Comparison of ENCODE assay signal across 8 mouse cellular contexts in the genomic region with DNA sequence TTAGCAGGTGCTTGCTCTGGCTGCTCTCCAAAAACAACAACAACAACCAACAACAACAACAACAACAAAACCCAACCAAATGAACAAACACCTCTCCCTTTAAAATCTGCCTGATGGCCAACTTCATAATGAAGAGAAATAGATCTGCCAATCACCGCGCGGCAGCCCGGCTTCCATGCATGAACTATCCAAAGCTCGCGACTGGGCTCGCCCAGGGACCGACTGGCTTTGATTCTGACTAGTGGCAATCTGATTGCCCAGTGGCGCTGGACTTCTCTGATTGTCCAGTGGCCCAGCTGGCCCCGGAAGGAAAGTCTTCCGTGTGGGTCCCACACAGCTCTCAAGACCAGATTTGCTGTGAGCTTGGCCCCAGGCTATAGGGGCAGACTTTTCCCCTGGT. TPM values are rescaled to one million over a fixed set of nuclear protein-coding genes. Genes with fewer than 3 reads are reported as not detected.
DNase-seq lines count a peak whose midpoint lies in the region; ATAC-seq and TF ChIP-seq lines count a peak whose summit lies in the region.

No protein-coding gene starts in this region.

- 1% methylated on average over 11 of the region's 11 CpGs for WGBS in spleen, adult 2 months
- WGBS in embryonic facial prominence, embryonic 15.5 days, result 2% methylated on average over 11 of the region's 11 CpGs
- 2% methylated on average over 11 of the region's 11 CpGs for WGBS in hindbrain, embryonic 11.5 days
- WGBS in limb, embryonic 14.5 days, result under 1% methylated on average over 11 of the region's 11 CpGs
- under 1% methylated on average over 11 of the region's 11 CpGs for WGBS in midbrain, embryonic 15.5 days

- no peak for ATAC-seq in embryonic facial prominence, embryonic 15.5 days (ENCODE audit: insufficient number of reproducible peaks, low FRiP score, low TSS enrichment, low read depth)
- ATAC-seq in hindbrain, embryonic 11.5 days (ENCODE audit: low FRiP score), result peak; percentile 63; the same call in 1 of the 2 replicates
- no peak for ATAC-seq in limb, embryonic 14.5 days (ENCODE audit: low FRiP score, low read depth)
- peak; percentile 46; the same call in 1 of the 2 replicates for ATAC-seq in midbrain, embryonic 15.5 days (replicated peaks)

- peaks cover 29% of the 10 kb centered on the region for H3K36me3 ChIP-seq in spleen, adult 2 months (ENCODE audit: control insufficient read depth, insufficient read depth, low read length)
- H3K36me3 ChIP-seq in embryonic facial prominence, embryonic 15.5 days, result no peaks in the 10 kb centered on the region
- H3K36me3 ChIP-seq in hindbrain, embryonic 11.5 days (ENCODE audit: control insufficient read depth, insufficient read depth, low read length), result no peaks in the 10 kb centered on the region
- no peaks in the 10 kb centered on the region for H3K36me3 ChIP-seq in limb, embryonic 14.5 days (ENCODE audit: control insufficient read depth, insufficient read depth, low read length)
- H3K36me3 ChIP-seq in midbrain, embryonic 15.5 days (replicated peaks), result no peaks in the 10 kb centered on the region

- no peaks in the 10 kb centered on the region for H3K9me3 ChIP-seq in embryonic facial prominence, embryonic 15.5 days (replicated peaks)
- no peaks in the 10 kb centered on the region for H3K9me3 ChIP-seq in hindbrain, embryonic 11.5 days (ENCODE audit: control insufficient read depth, low read length)
- H3K9me3 ChIP-seq in limb, embryonic 14.5 days (ENCODE audit: control insufficient read depth, low read length), result no peaks in the 10 kb centered on the region
- no peaks in the 10 kb centered on the region for H3K9me3 ChIP-seq in midbrain, embryonic 15.5 days

- no peaks in the 10 kb centered on the region for H3K27me3 ChIP-seq in spleen, adult 2 months (ENCODE audit: control insufficient read depth, insufficient read depth, low read length)
- peaks cover 60% of the 10 kb centered on the region for H3K27me3 ChIP-seq in embryonic facial prominence, embryonic 15.5 days
- H3K27me3 ChIP-seq in hindbrain, embryonic 11.5 days (ENCODE audit: control insufficient read depth, insufficient read depth, low read length), result peaks cover 22% of the 10 kb centered on the region
- peaks cover 35% of the 10 kb centered on the region for H3K27me3 ChIP-seq in limb, embryonic 14.5 days (ENCODE audit: control insufficient read depth, insufficient read depth, low read length)
- H3K27me3 ChIP-seq in midbrain, embryonic 15.5 days (replicated peaks), result peaks cover 44% of the 10 kb centered on the region

- no peak for TF ChIP-seq CTCF in spleen, adult 2 months (IDR thresholded peaks at IDR 0.05; ENCODE audit: extremely low read depth, insufficient read depth, insufficient read length, insufficient replicate concordance)

- no peak for DNase-seq in spleen, adult 2 months (ENCODE audit: low read depth in 1 of 2, low spot score in 2 of 2)
- DNase-seq in spleen, postnatal 10 days (ENCODE audit: low spot score in 2 of 2), result no peak
- peak; percentile 62 for DNase-seq in hindbrain, embryonic 11.5 days (ENCODE audit: low spot score)
- DNase-seq in limb, embryonic 14.5 days (ENCODE audit: low spot score), result peak; percentile 40
- no peak for DNase-seq in left cerebral cortex, postnatal 36 days (ENCODE audit: low spot score in 2 of 2)
- DNase-seq in thymus, postnatal 10 days (ENCODE audit: low spot score in 2 of 2), result no peak

- peaks cover 19% of the 10 kb centered on the region for H3K4me1 ChIP-seq in spleen, adult 2 months (ENCODE audit: control insufficient read depth, insufficient read depth, insufficient read length)
- peaks cover 19% of the 10 kb centered on the region for H3K4me1 ChIP-seq in embryonic facial prominence, embryonic 15.5 days
- peaks cover 6% of the 10 kb centered on the region; the same call in 1 of the 2 replicates for H3K4me1 ChIP-seq in hindbrain, embryonic 11.5 days (replicated peaks; ENCODE audit: control insufficient read depth, insufficient read depth, low read length)
- 0 out of 2 replicates have a peak, but pooled peaks cover 3% of the 10 kb centered on the region for H3K4me1 ChIP-seq in limb, embryonic 14.5 days (ENCODE audit: control insufficient read depth, insufficient read depth, low read length)
- peaks cover 18% of the 10 kb centered on the region for H3K4me1 ChIP-seq in midbrain, embryonic 15.5 days

- H3K9ac ChIP-seq in embryonic facial prominence, embryonic 15.5 days, result 0 out of 2 replicates have a peak overlapping the region, but pooled peaks have one; percentile 23
- H3K9ac ChIP-seq in hindbrain, embryonic 11.5 days (ENCODE audit: low read depth, low read length), result peak overlapping the region; percentile 40
- no peak overlapping the region for H3K9ac ChIP-seq in limb, embryonic 14.5 days (ENCODE audit: low read depth, low read length, severe bottlenecking)
- H3K9ac ChIP-seq in midbrain, embryonic 15.5 days, result peak overlapping the region; percentile 40

- peak overlapping the region; percentile 96 for H3K4me2 ChIP-seq in embryonic facial prominence, embryonic 15.5 days (replicated peaks)
- H3K4me2 ChIP-seq in hindbrain, embryonic 11.5 days (replicated peaks; ENCODE audit: low read depth, low read length), result peak overlapping the region; percentile 93
- H3K4me2 ChIP-seq in limb, embryonic 14.5 days (replicated peaks; ENCODE audit: low read depth, low read length, severe bottlenecking), result peak overlapping the region; percentile 84
- peak overlapping the region; percentile 100 for H3K4me2 ChIP-seq in midbrain, embryonic 15.5 days

- H3K4me3 ChIP-seq in spleen, adult 2 months (ENCODE audit: extremely low read depth, insufficient read depth, insufficient read length), result peak overlapping the region; percentile 64
- peak overlapping the region; percentile 53 for H3K4me3 ChIP-seq in embryonic facial prominence, embryonic 15.5 days (replicated peaks)
- H3K4me3 ChIP-seq in hindbrain, embryonic 11.5 days (ENCODE audit: low read depth, low read length), result peak overlapping the region; percentile 45
- H3K4me3 ChIP-seq in limb, embryonic 14.5 days (replicated peaks; ENCODE audit: low read length), result peak overlapping the region; percentile 39
- H3K4me3 ChIP-seq in midbrain, embryonic 15.5 days, result peak overlapping the region; percentile 54

- H3K27ac ChIP-seq in spleen, adult 2 months (ENCODE audit: insufficient read depth, low read length), result peak overlapping the region; percentile 89
- H3K27ac ChIP-seq in embryonic facial prominence, embryonic 15.5 days (replicated peaks), result no peak overlapping the region
- no peak overlapping the region for H3K27ac ChIP-seq in hindbrain, embryonic 11.5 days (ENCODE audit: low read depth, low read length)
- H3K27ac ChIP-seq in limb, embryonic 14.5 days (replicated peaks; ENCODE audit: low read depth, low read length), result no peak overlapping the region
- H3K27ac ChIP-seq in midbrain, embryonic 15.5 days, result no peak overlapping the region

- TF ChIP-seq POLR2A in spleen, adult 2 months (IDR thresholded peaks at IDR 0.05; ENCODE audit: low read depth, low read length), result no peak
- TF ChIP-seq POLR2A in limb, embryonic 14.5 days (IDR thresholded peaks at IDR 0.05; ENCODE audit: borderline replicate concordance, extremely low read depth, insufficient read depth, insufficient read length), result no peak

- intact Hi-C loops in left cerebral cortex, postnatal 36 days (cut with DNase I), result loop anchor here (5.0 kb wide), 2 partner anchors 54 to 61 kb away; no protein-coding TSS in a partner anchor

RNA-seq across cellular contexts. Expression of gene Irf8, which starts 0.3 kb away (rescaled TPM):
- polyA plus RNA-seq in spleen, adult 2 months (2012; rRNA removed), result 255 and 267 TPM in 2 replicates
- 10.0 and 10.2 TPM in 2 replicates for polyA plus RNA-seq in embryonic facial prominence, embryonic 15.5 days (2015; fragmentation: Nextera tagmentation; extraction: Ambion mirVana)
- 3.6 and 3.9 TPM in 2 replicates for polyA plus RNA-seq in hindbrain, embryonic 11.5 days (2014; fragmentation: Nextera tagmentation; extraction: Ambion mirVana)
- polyA plus RNA-seq in limb, embryonic 14.5 days (2012; rRNA removed), result 2.5 and 4.1 TPM in 2 replicates
- 4.3 and 4.9 TPM in 2 replicates for polyA plus RNA-seq in limb, embryonic 14.5 days (2014; fragmentation: Nextera tagmentation; extraction: Ambion mirVana)
- 3.7 and 4.0 TPM in 2 replicates for polyA plus RNA-seq in midbrain, embryonic 15.5 days (2015; fragmentation: Nextera tagmentation; extraction: Ambion mirVana)
- total RNA-seq in left cerebral cortex, postnatal 36 days (2021), result 1 to 10 TPM; 5.2 to 5.5 TPM

Comparison
In these comparisons a context has a peak if more than half of its experiments do, and no peak if none do; other contexts are left out.
1. DNase-seq: peak in hindbrain, embryonic 11.5 days (single experiment) and limb, embryonic 14.5 days (single experiment); none in spleen, adult 2 months (0 of 2), spleen, postnatal 10 days (0 of 2), left cerebral cortex, postnatal 36 days (0 of 2) and thymus, postnatal 10 days (0 of 2).
2. ATAC-seq: peak in hindbrain, embryonic 11.5 days (single experiment) and midbrain, embryonic 15.5 days (single experiment); none in embryonic facial prominence, embryonic 15.5 days (single experiment) and limb, embryonic 14.5 days (single experiment).
3. RNA of gene Irf8, which starts 0.3 kb away (polyA plus RNA-seq): 255 to 267 TPM in spleen, adult 2 months; 10.0 to 10.2 TPM in embryonic facial prominence, embryonic 15.5 days, 2.5 to 4.9 TPM in limb, embryonic 14.5 days, 3.7 to 4.0 TPM in midbrain, embryonic 15.5 days and 3.6 to 3.9 TPM in hindbrain, embryonic 11.5 days; every median in the first group is over 10 times any median in the second.
4. Peak in every context shown above with its lines, with median percentiles within 50 percentile points of each other: H3K4me3 ChIP-seq and H3K4me2 ChIP-seq.